Mouse (Mus musculus) kidney, adult 11 months (tissue): ENCODE results near the gene Smgc.
A peak's percentile ranks its signal among the peaks of the same experiment; 100 is the strongest.
"Not testable (repeated sequence)": the region's sequence is repeated elsewhere in the genome, so short reads cannot be mapped to it uniquely, and the experiment has no call there.

ENCODE experiments used
- DNase-seq: peaks from one replicate; pipeline ENCODE4 v3.0.0; 2022

The Smgc gene

GRCm38 (mm10) chr15:91837965-91838364, at the start of gene Smgc:
Gene Smgc, plus strand, starts transcription at chr15:91838265.
- DNase-seq: no peak

GRCm38 (mm10) chr15:91788338-91788737, 49.7 kb upstream of the Smgc start:
- no peak for DNase-seq

GRCm38 (mm10) chr15:91806463-91806862, 31.6 kb upstream of the Smgc start:
- DNase-seq: no peak

DNA sequence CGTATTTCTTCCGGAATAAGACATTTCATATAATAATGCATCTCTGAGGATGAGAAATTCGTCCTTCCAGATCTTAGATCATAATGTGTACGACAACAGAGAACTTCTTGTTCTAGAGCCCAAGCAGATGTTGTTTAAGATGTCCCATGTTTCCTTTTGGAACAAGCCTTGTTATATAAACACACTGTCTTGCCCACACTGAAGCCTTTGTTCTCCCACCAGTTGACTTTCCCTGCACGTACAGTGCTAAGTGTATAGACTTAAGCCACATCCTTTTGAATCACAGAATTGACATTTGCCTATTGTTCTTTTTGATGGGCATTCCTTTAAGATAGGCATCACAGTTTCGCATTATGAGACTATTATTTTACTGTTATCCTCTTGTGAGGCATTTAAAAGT, 2.7 kb upstream of the Smgc start:
- DNase-seq: no peak

GRCm38 (mm10) chr15:91864130-91864529, 26.1 kb downstream of the Smgc start:
- DNase-seq: not testable (repeated sequence)

DNA sequence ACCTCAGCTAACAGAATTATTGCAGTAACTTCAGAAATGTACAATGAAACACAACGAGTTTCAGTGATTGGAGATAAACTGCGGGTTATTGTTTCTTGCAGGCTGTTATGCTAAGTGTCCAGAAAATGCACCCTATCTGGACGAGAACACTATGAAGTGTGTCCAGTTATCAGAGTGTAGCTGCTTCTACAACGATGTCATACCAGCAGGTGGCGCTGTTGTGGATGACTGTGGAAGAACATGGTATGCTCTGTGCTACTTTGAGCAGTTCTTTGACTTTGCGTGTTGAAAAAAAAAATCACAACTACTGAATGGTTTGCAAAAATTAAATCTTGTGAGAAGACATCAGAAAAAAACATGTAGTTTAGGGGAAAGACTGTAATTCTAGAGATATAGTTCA, 62.2 kb downstream of the Smgc start:
- DNase-seq: no peak

GRCm38 (mm10) chr15:91907046-91907445, 69.0 kb downstream of the Smgc start:
- peak; percentile 28 for DNase-seq
